Mouse (Mus musculus) stomach, postnatal 0 days (tissue): ENCODE measurements around the gene Kif3a. TPM values are rescaled to one million over a fixed set of nuclear protein-coding genes. Genes with fewer than 3 reads are reported as not detected.
A peak's percentile ranks its signal among the peaks of the same experiment; 100 is the strongest.
"Not testable (repeated sequence)": the region's sequence is repeated elsewhere in the genome, so short reads cannot be mapped to it uniquely, and the experiment has no call there.

Experiments
- ATAC-seq: fragments of 200-750 bp; cut with Nextera tagmentation; 2 replicates; pipeline ENCODE4 v1.8.0; 2017; ENCODE audit not compliant: low FRiP score, low TSS enrichment
- DNase-seq: peaks from one replicate; pipeline ENCODE4 v3.0.0-alpha.2; 2016; ENCODE audit warnings: low spot score
- H3K27ac ChIP-seq: fragments of 300-500 bp; sonication (generic); replicated peaks from 2 replicates; pipeline ENCODE4 v1.5.1; 2014; ENCODE audit warnings: mild to moderate bottlenecking, control low read depth
- H3K27me3 ChIP-seq: fragments of 300-500 bp; sonication (generic); 2 replicates; pipeline ENCODE4 v1.6.1; 2014; ENCODE audit warnings: low read length; ENCODE audit not compliant: control insufficient read depth, insufficient read depth
- H3K36me3 ChIP-seq: fragments of 300-500 bp; sonication (generic); 2 replicates; pipeline ENCODE4 v1.6.1; 2014; ENCODE audit warnings: low read length, mixed read lengths; ENCODE audit not compliant: control insufficient read depth, insufficient read depth
- H3K4me1 ChIP-seq: fragments of 300-500 bp; sonication (generic); replicated peaks from 2 replicates; pipeline ENCODE4 v1.6.1; 2014; ENCODE audit warnings: antibody characterized with exemption; ENCODE audit not compliant: control insufficient read depth, insufficient read depth
- H3K4me2 ChIP-seq: fragments of 300-500 bp; sonication (generic); replicated peaks from 2 replicates; pipeline ENCODE4 v1.6.1; 2014; ENCODE audit warnings: low read depth, mild to moderate bottlenecking, control low read depth, moderate library complexity
- H3K4me3 ChIP-seq: fragments of 300-500 bp; sonication (generic); 2 replicates; pipeline ENCODE4 v1.5.1; 2014; ENCODE audit warnings: low read depth, low read length, control low read depth
- H3K9ac ChIP-seq: fragments of 300-500 bp; sonication (generic); 2 replicates; pipeline ENCODE4 v1.6.1; 2014; ENCODE audit warnings: mild to moderate bottlenecking, low read length, control low read depth, mixed read lengths
- H3K9me3 ChIP-seq: fragments of 300-500 bp; sonication (generic); 2 replicates; pipeline ENCODE4 v1.6.1; 2016; ENCODE audit warnings: low read length; ENCODE audit not compliant: control insufficient read depth
- CTCF ChIP-seq: IDR thresholded peaks from 2 replicates; pipeline ENCODE4 v1.5.1; 2016; ENCODE audit warnings: antibody characterized with exemption, low read depth, mild to moderate bottlenecking, moderate library complexity
- EP300 ChIP-seq: optimal IDR thresholded peaks from 2 replicates; pipeline ENCODE3; 2016; ENCODE audit warnings: antibody characterized with exemption
- WGBS: fragments of 180-500 bp; shearing (Covaris S2); extraction: QIAGEN DNeasy Blood & Tissue Kit; methylation state at CpG from one replicate; pipeline ENCODE4 v1.1.7; 2014; 5-methylcytosine and 5-hydroxymethylcytosine counted together
- polyA plus RNA-seq: library from polyadenylated mRNA; unstranded; fragments of >200 nt; fragmentation: Nextera tagmentation; extraction: Ambion mirVana; gene quantifications from 2 replicates; pipeline ENCODE4 v1.2.1, GENCODE M21; 2015

The Kif3a gene
- polyA plus RNA-seq, 1 experiment from 2014 or later: 25.3 TPM

- no peak for ATAC-seq
- Histone ChIP-seq H3K9me3 (no peaks in the 10 kb centered on the region), H3K36me3 (no peaks in the 10 kb centered on the region), H3K27ac (no peak overlapping the region), H3K4me2 (no peak overlapping the region), H3K27me3 (no peaks in the 10 kb centered on the region), H3K4me1 (no peaks in the 10 kb centered on the region), H3K9ac (no peak overlapping the region), H3K4me3 (no peak overlapping the region)
- WGBS: 81% methylated on average over 19 of the region's 19 CpGs
- no peak for DNase-seq
- TF ChIP-seq EP300 (no peak), CTCF (no peak)
These were observed 19.1 kb upstream of the Kif3a start for GRCm38 (mm10) chr11:53548036-53548605.

- H3K4me2 ChIP-seq: no peak overlapping the region
- no peaks in the 10 kb centered on the region for H3K36me3 ChIP-seq
- H3K4me1 ChIP-seq: no peaks in the 10 kb centered on the region
- H3K27ac ChIP-seq: no peak overlapping the region
- ATAC-seq (no peak), DNase-seq (no peak)
- no peak overlapping the region for H3K4me3 ChIP-seq
- WGBS: 80% methylated on average over 1 of the region's 1 CpGs
- H3K27me3 ChIP-seq: no peaks in the 10 kb centered on the region
- H3K9ac ChIP-seq: no peak overlapping the region
- TF ChIP-seq EP300: no peak
- no peak for TF ChIP-seq CTCF
- no peaks in the 10 kb centered on the region for H3K9me3 ChIP-seq
These were observed 16.5 kb upstream of the Kif3a start for GRCm38 (mm10) chr11:53550714-53551113.

GRCm38 (mm10) chr11:53551754-53552153 lies 15.4 kb upstream of the Kif3a start:
- Histone ChIP-seq H3K4me1 (no peaks in the 10 kb centered on the region), H3K4me2 (no peak overlapping the region), H3K27me3 (no peaks in the 10 kb centered on the region), H3K4me3 (no peak overlapping the region), H3K9ac (no peak overlapping the region), H3K27ac (no peak overlapping the region), H3K36me3 (no peaks in the 10 kb centered on the region), H3K9me3 (no peaks in the 10 kb centered on the region)
- no peak for ATAC-seq
- 67% methylated on average over 12 of the region's 12 CpGs for WGBS
- TF ChIP-seq EP300 (no peak), CTCF (peak; percentile 54)
- no peak for DNase-seq

GRCm38 (mm10) chr11:53556529-53556928 lies 10.7 kb upstream of the Kif3a start:
- not testable (repeated sequence) for ATAC-seq, H3K4me2 ChIP-seq, H3K9me3 ChIP-seq, H3K36me3 ChIP-seq, H3K4me1 ChIP-seq, H3K27me3 ChIP-seq, DNase-seq, H3K9ac ChIP-seq, H3K27ac ChIP-seq, H3K4me3 ChIP-seq
- WGBS: 90% methylated on average over 9 of the region's 20 CpGs

GRCm38 (mm10) chr11:53557992-53558391 lies 9.2 kb upstream of the Kif3a start:
- not testable (repeated sequence) for H3K4me3 ChIP-seq, H3K36me3 ChIP-seq, H3K9ac ChIP-seq, H3K9me3 ChIP-seq, DNase-seq, H3K27me3 ChIP-seq, H3K4me1 ChIP-seq, H3K27ac ChIP-seq, H3K4me2 ChIP-seq
- ATAC-seq: peak; percentile 42; the same call in 1 of the 2 replicates
- 83% methylated on average over 1 of the region's 3 CpGs for WGBS

- not testable (repeated sequence) for H3K4me1 ChIP-seq, H3K27ac ChIP-seq, H3K36me3 ChIP-seq, H3K4me3 ChIP-seq, DNase-seq, H3K9me3 ChIP-seq, H3K27me3 ChIP-seq, H3K4me2 ChIP-seq, H3K9ac ChIP-seq, ATAC-seq
- WGBS: 74% methylated on average over 1 of the region's 3 CpGs
These were observed 7.2 kb upstream of the Kif3a start for GRCm38 (mm10) chr11:53559980-53560379.
